Mouse (Mus musculus) left cerebral cortex, postnatal 10 days (tissue): ENCODE data around the gene Copb1. TPM values are rescaled to one million over a fixed set of nuclear protein-coding genes. Genes with fewer than 3 reads are reported as not detected.
"Not testable (repeated sequence)": the region's sequence is repeated elsewhere in the genome, so short reads cannot be mapped to it uniquely, and the experiment has no call there.

ENCODE experiments used
- DNase-seq, 2 experiments: peaks; one replicate each; pipeline ENCODE4 v3.0.0; 2021 to 2022; ENCODE audit warnings: low spot score in 2 of 2, mixed read lengths in 1 of 2; ENCODE audit errors: extremely low spot score in 1 of 2
- intact Hi-C: fragments of 180-260 bp; cut with DNase I; formaldehyde crosslinking; loops from one replicate; pipeline ENCODE4 v1.15.1; 2025
- total RNA-seq, 2 experiments: library from RNA; stranded (reverse); gene quantifications; 2 replicates each; pipeline ENCODE4 v1.2.3; 2021

The Copb1 gene
- total RNA-seq, 2 experiments from 2014 or later: 61.8 to 64.7 TPM

DNA sequence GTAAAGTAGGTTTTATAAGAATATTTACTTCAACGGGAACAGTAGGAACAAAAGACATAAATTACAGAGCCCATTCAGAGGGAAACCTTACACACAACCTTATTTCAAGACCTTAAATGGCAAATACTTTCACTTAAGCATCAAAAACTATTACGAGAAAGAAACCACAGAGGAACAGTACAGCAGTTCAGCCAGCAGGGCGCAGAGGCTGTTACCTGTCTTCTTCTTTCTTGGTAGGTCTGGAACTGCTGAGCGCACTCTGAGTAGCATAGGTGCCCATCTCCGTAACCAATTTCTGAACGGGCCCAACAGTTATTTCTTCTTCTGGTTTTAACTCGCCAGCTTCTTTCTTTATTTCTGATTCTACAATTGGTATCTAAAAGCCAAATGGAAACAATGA is 21.5 kb downstream of the Copb1 start:
- DNase-seq: no peak
- intact Hi-C loops: loop anchor here (2.0 to 5.0 kb wide), 2 partner anchors 16 to 34 kb away; no protein-coding TSS in a partner anchor

DNA sequence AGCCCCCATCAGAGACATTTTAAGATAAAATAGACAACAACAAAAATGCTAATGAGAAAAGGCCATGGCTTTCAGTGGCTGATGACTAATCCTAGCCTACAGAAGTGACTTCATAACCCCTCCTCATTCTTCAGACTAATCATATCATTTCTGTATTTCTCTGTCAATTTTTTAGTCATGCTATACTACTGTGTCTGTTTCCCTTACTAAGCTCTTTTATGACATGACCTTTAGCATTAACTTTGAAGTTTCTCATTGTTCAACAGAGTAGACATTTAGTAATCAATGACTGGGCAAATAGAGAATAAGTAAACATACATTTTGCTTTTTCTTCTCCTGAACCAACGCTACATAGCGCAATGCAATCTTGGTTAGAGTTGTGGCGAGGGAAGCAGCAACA is 22.7 kb downstream of the Copb1 start:
- intact Hi-C loops: loop anchor here (2.0 to 5.0 kb wide), 2 partner anchors 17 to 35 kb away; no protein-coding TSS in a partner anchor
- no peak for DNase-seq

DNA sequence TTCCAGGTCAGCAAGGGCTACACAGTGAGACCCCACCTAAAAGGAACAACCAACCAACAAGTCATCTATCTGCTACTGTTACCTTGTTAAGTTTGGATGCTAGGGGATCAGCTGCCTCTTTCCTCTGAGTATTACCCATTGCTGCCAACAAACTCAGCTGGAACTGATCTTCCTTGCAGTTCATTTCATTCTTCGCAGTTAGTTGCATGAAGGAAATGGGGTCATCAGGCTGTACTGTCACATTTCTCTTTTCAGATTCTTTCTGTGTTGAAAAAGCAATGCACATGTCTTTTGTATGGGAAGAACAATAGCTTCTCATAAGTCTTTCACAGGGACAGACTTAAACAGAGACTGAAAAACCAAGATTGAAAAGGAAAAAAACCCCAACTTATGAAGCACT is 28.0 kb downstream of the Copb1 start:
- intact Hi-C loops: no loop called here
- DNase-seq: no peak

DNA sequence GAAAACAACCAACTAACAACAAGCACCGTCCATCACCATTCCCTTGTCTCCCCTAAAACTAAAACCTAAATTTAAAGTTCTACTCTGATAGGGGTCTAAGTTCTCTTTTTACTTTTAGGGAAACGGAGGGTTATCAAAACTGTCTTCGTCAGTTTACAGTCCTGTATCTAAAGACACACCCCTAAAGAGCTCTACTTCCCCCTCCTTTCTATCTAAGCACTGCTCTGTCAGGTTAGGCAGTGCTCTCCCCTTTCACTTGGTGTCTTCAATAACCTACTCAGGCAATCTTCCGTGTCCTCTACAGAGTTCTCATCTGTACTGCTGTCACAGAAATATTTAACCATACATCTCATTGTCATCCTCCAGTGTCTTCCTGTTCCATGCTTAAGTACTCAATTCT is 34.1 kb downstream of the Copb1 start:
- intact Hi-C loops: no loop called here
- DNase-seq: no peak

DNA sequence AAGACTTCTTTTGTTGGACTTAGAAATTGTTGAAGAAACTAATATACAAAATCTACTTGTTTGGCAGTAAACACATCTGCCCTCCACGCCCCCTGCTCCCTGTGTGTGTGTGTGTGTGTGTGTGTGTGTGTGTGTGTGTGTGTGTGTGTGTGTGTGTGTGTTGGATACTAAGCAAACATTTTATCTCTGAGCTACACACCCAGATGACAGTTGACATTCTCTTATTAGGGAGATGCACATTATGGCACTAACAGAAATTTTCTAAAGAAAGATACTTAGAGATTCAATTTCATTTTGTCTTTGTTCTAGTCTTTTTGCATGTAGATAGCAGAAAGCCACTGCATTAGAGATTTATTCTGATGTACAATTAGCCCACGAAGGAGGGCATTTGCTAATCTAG is 37.6 kb downstream of the Copb1 start:
- intact Hi-C loops: no loop called here
- DNase-seq: no peak

DNA sequence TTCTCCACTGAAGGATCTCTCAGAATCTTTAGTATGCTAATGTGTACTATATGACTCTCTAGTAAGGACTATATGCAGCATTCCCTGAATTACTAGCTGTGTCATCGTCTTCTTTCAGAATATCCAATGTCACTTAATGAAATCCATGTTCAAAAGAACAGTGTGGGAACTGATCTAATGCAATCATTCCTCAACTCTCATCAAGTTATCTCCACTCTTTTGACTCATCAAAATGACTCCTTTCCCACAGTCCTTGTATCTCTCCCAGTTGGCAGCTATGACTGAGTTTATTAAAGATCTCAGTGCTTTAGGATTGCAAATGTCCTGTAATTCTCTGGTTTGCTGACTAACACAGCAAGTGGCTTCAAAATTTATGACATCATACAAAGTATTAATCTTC is 40.1 kb downstream of the Copb1 start:
- no peak for DNase-seq
- intact Hi-C loops: no loop called here

DNA sequence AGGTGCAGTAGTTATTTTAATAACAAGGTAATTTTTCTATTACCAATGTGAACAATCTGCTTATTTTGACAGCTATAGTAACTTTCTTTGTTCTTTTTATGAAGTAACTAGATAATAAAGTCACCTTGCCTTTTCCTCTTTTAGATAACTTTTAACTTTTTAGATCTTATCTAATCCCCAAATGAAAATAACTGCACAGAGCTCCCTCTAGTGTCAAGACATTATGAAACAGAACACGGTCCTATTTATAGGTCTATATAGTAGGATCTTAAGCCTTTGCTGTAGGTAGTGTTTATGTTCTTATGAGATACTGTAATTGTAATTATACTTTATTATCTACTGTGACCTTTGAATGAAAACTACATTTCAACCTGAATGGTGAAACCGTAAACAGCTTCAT is 41.0 kb downstream of the Copb1 start:
- DNase-seq: peak in 1 of 2 experiments; percentile 26
- intact Hi-C loops: loop anchor here (2.0 kb wide), 1 partner anchor 147 kb away; no protein-coding TSS in a partner anchor

DNA sequence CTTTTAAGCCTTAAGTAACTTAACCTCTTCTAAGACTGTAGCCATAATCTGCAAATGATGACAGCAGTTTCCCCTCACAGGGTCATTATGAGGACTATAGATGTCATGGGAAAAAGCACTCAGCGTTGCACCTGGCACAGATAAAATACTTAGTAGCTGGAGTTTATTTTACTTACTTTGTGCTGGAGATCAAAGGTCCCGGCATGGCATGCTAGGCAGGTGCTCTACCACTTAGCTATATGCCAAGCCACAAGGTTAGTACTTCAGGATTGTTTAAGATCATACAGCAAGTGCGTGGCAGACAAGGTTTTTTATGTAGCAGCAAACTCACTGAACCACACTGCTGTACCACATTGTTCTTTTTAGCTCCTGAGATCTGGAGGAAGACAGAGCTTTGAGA is 43.9 kb downstream of the Copb1 start:
- intact Hi-C loops: no loop called here
- DNase-seq: no peak

DNA sequence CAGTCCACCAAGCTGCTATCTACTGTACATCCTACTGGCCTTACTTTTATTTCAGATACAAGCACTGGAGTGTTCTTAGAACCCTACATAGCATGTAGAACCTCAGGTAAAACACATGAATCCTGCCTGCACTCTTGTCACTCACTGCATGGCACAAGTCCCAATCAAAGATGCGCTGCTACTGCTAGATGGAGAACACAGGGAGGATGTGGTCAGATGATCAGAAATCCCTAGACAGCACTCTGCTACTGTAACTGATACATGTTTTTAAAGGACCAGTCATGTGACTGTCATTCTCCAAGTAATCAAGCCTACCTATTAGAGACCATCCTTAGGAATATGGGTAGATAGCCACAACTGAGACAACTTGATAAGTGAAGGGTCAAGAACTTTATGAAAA is 44.7 kb downstream of the Copb1 start:
- intact Hi-C loops: no loop called here
- DNase-seq: no peak

DNA sequence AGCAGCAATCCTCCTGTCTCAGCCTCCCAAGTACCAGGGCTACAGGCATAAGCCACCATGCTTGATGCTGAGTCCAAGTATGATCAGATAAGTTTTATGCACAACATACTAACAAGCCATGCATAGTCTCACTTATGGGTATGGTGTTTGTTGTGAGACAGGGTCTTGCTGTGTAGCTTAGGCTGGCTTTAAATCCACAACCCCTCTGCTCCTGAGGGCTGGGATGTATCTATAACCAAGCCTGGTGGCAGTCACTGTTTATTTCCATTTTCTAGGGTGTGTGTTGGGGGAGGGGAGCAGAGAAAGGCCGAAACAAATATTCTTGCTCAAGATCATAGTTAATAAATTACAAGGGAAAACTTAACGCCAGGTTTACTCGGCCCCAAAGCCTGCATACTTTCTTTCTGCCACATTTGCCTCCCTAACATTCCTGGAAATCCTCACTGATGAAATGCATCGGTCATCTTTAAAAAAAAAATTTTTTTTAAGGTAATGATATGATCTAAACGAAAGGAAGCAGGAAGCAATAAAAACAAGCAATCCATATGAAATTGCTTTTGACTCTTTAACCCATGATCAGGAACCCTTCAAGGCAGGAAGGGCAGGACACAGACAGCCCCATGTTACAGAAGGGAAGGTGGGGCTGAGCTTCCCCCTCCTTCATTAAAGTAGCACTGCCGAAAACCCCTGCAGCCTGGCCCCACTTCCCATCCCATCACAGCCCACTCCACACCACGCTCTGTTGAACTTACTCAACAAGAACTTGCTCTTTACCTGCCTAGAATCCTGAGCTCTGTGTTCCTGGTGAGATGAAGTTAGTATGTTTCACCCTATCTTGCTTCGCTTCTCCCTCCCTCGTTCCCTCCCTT is 50.8 kb downstream of the Copb1 start:
- intact Hi-C loops: no loop called here
- no peak for DNase-seq

DNA sequence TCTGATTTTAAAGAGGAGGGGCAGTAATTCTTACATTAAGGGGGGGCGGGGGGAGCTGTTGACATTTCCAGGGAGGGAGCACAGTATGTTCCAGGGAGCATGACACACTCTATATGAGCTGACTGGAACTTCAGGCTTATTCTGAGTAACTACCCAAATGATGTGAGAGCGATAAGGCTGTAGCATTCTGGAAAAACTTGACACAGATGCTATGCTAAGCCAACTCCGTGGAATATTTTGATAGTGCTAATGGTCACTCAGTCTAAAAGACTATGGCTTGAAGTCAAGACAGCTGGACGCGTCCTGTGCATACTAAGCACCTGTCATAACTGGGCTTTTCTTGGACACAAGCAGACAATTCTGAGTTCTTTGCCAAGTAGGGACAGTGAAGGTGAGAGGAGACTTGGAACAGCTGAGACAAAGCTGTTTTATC is 51.5 kb downstream of the Copb1 start:
- no peak for DNase-seq
- intact Hi-C loops: no loop called here

DNA sequence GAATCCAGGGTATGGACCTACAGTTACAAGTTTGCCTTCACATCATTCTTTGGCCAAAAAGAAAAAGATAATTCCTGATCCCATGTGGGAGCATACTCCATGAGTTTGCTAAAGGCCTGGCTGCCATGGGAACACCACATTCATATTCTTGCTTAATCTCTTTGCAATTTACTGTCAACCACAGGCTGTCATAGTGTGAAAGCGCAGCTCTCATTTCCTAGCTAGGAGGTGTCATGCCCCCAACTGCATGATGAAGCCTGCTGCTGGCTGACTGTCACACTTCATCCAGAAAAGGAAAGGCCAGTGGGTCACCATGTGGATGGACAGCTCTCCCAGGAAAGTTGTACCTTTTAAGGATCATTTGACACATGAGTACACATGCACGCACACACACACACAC is 53.9 kb downstream of the Copb1 start:
- DNase-seq: peak in 1 of 2 experiments; percentile 12
- intact Hi-C loops: no loop called here

DNA sequence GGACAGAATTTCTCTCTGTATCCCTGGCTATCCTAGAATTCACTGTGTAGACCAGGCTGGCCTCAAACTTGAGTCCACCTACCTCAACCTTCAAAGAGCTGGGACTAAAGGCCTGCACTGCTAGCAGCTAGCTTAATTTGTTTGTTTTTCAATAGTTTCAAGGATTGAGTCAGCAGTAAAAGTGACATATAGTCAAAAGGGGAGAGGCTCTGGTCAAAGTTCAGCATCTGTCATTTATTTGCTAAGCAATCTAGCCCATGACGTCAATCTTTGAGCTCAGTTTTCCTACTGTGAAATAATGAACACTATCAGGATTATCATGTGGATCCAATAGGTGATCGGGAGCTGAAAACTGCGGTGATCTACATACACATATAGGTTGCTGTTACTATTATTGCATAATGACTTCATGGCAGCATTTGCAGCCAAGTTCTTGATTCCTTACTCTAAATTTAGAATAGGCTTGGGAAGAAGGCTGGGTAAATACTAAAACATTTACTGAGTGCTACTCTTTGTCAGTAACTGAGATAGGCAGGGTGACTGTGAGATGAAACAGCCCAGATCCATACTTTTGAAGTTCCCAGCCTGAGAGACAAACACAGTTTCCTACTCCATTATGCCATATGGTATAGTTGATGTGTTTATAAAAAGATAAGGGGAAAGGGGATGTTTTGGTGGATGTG is 54.9 kb downstream of the Copb1 start:
- DNase-seq: no peak
- intact Hi-C loops: no loop called here

DNA sequence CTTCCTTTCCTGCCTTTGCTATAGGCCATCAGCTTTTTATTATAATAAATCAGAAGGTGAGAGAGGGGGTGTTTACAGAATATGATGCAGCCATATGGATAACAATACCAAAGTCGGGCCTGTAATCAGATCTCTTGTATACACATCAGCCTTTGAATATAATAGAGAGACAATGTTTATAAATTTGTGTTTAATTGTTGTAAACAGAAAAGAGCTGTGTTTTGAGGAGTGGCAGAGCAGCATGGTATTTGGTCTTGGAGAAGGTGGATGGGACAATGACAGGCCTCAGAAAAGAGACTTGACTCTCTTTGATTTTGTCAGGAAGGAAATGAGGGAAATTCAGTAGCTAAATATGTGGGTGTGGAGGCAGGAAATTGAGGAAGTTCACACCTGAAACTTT is 56.3 kb downstream of the Copb1 start:
- no peak for DNase-seq
- intact Hi-C loops: no loop called here

DNA sequence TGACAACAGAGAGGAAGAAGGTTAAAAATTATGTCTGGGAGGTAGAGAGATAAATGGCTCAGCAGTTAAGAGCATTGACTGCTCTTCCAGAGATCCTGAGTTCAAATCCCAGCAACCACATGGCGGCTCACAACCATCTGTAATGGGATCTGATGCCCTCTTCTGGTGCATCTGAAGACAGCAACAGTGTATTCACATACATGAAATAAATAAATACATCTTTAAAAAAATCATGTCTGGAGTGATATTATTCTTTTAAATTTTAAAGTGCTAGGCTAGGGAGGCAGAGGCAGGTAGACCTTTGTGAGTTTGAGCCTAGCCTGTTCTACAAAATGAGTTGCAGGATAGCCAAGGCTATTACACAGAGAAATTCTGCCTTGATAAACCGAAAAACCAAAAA is 57.9 kb downstream of the Copb1 start:
- intact Hi-C loops, DNase-seq: not testable (repeated sequence)

DNA sequence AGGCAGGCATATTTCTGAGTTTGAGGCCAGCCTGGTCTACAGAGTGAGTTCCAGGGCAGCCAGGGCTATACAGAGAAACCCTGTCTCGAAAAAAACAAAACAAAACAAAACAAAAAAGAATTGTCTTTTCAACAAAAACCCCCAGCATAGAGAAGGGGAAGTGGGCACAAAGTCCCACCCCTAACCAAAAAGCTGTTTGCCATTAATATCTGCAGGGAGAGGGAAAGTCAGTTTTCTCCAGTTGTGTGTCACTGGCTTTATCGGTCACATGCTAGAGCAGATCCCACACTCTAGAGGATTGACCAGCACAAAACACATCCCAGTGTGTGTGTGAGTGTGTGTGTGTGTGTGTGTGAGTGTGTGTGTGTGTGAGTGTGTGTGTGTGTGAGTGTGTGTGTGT is 59.7 kb downstream of the Copb1 start:
- intact Hi-C loops, DNase-seq: not testable (repeated sequence)

DNA sequence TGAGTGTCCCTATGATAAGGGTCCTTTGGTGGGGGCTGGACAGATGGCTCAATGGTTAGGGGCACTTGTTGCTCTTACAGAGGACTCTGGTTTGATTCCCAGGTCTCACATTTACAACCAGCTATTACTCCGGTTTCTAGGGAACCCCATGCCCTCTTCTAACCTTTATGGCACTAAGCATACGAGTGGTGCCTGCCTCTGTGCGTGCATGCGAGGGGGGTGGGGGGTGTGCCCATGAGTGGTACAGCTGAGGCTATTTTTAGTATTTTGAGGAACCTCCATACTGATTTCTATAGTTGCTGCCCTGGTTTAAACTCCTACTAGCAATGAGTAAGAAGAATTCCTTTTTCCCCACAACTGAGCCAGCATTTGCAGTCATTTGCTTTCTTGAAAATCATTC is 60.3 kb downstream of the Copb1 start:
- intact Hi-C loops: no loop called here
- no peak for DNase-seq

DNA sequence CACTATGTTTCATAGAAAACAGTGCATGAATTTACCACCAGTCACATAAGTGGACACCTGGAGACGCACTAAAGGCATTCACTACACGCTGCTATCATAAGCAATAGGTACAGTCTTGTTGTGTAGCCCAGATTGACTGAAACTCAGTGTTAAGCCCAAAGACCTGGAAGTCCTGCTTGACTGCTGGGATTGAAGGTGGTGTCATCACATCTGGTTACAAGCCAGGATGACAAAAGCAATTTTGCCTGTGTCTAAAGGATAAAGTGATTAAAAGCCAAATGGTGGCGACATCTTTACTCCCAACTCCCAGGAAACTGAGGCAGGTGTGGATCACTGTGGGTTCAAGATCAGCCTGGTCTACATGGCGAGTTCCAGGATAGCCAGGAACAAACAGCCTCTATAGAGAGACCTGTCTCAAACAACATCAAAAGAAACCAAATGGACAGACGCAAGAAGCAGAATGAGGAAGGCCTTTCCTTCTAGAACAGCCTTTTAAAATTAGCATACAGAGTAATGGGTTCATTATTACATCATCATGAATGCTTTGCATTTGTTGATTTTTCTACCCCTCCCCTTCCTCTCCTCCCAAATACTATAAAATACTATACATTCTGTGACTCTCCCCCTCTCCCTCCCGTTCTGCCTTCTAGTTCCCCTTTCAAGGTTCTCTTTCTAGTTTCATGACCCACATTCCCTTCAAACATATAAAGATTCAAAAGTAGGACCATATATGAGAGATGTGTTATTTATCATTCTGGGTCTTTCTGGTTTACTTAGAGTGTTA is 61.0 kb downstream of the Copb1 start:
- DNase-seq: no peak

DNA sequence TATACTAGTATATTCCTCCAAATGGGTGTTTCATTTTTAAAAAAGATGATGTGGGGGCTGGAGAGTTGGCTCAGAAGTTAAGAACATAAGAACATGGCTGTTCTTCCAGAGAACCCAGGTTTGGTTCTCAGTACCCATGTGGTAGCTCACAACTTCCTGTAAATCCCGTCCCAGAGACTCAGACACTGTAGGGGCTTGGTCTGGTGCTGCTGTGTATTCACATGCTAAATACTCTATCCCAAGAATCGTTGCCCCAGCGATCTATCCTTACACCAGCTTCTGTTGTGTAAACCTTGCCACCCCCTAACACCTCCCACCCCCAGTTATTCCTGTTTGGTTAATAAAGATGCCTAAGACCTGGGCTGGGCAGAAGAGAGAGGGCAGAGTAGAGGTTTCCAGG is 61.9 kb downstream of the Copb1 start:
- intact Hi-C loops: no loop called here
- DNase-seq: no peak

More for the DNA sequence above, 61.0 kb downstream of the Copb1 start:
- intact Hi-C loops: no loop called here
